Mouse (Mus musculus): Measurements from ENCODE around the gene Egln1.

DNA sequence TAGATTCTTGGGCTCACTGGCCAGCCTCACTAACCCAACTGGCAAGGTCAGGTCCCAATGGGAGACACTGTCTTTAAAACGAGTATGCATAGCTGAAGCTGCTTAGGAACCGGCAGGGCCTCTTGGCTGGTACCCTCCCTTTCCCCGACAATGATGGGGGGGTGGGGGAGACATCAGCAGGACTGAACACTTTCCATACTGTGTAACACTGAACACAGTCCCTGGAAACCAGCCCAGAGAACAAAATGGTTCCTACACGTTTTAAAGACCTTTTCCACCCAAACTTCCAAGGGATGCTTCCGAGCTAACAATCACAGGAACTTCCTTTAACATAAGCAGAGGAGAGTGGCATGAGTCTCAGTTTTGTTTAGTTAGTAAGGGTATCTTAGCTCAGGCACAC is 14.0 kb downstream of the Egln1 start:
- TF ChIP-seq CTCF (IDR thresholded peaks at IDR 0.05; ENCODE audit: control insufficient read depth, insufficient read depth, insufficient replicate concordance, low read depth, low read length) (no peak), POLR2A (IDR thresholded peaks at IDR 0.05; ENCODE audit: control insufficient read depth, low read depth, low read length) (no peak)

Data from testis, adult 2 months (tissue).